Mouse (Mus musculus): ENCODE measurements around the gene Cycs.

The Cycs gene

DNA sequence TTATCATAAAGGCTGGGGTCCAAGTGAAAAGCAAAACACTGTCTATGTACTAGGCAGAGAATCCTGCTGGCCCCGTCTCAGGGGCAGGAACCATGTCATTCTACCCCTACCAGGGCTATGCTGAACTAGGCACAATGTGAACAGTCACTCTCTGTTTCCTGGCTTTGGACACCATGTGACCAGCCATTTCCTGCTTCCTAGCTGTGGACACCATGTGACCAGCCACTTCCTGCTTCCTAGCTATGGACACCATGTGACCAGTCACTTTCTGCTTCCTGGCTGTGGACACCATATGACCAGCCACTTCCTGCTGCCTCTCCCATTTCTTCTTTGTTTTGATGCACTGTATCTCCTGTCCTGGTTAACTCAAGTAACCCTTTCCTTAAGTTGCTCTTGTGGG lies 23.8 kb downstream of the Cycs start:
- no peak for DNase-seq

GRCm38 (mm10) chr6:50539641-50540040 lies 26.7 kb downstream of the Cycs start:
- no peak for DNase-seq

GRCm38 (mm10) chr6:50536461-50536892 lies 29.9 kb downstream of the Cycs start:
- peak; percentile 93 for DNase-seq

- DNase-seq: no peak
These were observed 31.0 kb downstream of the Cycs start for GRCm38 (mm10) chr6:50535346-50535745.

DNA sequence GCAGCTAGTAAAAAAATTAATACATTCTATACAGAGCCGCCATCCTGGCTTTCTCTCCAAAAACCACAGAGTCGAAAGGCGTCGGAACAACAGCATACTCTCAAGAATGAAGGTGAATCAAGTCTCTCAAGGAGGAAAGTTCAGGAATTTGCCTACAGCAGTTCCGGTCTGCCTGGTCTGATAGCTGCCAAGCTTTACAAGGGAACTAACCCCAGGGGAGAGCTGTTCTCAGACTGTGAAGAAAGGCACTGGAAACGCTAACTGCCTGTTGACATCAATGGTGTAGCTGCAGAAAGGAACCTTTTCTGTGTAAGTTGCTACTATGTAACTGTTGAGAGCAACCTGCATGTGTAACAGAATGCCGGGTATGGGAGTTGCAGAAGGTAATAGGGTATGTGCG lies 34.4 kb downstream of the Cycs start:
- DNase-seq: no peak

DNA sequence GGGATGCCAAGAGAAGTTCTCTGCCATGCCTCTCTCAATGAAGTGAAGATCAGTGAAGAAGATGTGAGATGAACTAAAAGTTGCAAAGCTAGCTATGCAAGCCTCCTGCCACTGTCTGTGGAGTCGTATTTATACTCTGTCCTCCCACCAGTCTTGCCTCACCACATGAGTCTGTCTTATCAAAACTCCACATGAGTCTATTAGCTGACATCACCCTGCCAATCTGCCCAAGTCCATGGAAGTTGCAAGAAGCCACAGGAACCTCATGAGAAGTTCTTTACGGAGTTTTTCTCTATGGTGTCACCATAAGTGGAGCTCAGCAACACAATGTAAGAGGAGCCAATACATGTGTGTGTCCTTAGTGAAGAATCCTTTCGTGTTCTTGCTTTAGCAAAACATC lies 35.3 kb downstream of the Cycs start:
- no peak for DNase-seq

DNA sequence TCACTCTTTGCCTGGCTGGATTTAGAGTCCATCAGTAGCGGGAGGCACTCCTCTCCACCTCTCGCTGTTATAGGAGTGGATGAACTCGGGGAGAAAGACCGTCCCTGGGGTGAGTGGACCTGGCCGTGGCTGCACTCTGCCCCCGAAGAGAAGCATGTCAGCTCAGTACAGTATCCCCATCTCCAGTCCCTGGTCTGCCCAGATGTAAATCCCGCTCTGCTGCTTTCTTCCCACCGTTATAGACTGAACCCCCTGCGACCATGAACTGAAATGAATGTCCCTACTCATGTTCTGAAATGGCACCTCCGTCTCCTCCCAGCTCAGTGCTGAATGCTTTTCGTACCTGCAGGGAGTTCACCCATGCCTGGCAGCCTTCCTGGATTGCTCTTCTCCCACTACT lies 37.1 kb downstream of the Cycs start:
- no peak for DNase-seq

DNA sequence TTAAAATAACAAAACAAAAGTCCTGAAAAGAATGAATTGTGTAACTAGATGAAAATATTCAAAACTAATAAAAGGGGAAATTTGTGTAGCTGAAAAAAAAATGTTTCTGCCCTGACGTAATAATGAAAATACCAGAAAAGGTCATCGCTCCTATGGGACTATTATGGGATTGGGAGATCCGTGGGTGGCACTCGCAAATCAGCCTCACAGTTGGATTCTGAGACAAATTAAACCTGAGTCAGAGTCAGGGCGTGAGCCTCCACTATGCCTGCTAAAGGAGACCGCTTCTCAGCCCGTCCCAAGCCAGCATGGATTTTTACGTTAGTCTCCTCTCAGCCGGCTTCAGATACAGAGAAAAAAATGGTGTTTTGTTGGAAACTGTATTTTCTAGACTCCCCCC lies 38.9 kb downstream of the Cycs start:
- no peak for DNase-seq

DNA sequence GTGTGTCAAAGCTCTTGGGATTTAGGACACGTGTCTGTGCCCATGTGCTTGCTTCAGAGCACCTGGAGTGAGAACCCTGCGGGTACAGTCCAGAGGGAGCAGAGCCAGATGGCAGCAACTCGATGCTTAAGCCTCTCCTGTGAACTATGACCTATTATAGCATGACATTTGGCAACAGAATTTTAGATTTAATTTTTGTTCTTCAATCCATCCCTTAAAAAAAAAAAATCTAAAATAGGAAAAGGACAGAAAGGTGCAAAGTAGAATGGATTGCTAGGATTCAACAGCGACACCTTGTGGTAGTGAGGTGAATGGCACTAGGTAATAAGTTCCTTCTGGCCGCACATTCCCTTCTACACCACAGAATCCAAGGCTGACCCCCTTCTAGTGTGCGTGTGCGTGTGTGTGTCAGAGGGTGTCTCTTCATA lies 39.7 kb downstream of the Cycs start:
- peak; percentile 81 for DNase-seq

- no peak for DNase-seq
These were observed 40.5 kb downstream of the Cycs start for GRCm38 (mm10) chr6:50525846-50526245.

DNA sequence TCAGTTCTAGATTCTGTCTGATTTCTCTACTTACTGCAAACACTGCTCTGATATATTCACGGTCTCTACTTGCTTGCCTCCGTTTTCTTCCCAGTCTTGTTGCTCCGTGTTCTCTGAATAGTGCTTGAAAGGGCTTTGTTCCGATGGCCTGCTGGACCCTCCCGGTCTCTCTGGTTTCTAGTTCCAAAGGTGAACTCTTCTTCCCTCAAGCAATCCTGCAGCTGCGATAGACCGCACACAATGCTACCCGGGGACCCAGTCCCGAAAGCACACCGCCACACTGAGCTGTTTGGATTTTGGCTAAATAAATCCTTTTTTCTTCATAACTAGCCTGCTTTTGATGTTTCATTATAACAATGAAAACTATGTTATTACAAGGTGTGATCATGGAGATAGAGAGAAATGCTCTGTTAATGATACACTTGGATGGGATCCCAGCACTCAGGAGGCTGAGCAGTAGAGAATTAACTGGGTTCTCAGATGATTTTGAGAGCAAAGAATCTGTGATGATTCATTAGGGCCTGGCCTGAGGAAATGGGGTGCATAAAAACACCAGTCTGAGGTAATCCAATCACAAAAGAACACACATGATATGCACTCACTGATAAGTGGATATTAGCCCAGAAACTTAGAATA lies 42.0 kb downstream of the Cycs start:
- no peak for DNase-seq

DNA sequence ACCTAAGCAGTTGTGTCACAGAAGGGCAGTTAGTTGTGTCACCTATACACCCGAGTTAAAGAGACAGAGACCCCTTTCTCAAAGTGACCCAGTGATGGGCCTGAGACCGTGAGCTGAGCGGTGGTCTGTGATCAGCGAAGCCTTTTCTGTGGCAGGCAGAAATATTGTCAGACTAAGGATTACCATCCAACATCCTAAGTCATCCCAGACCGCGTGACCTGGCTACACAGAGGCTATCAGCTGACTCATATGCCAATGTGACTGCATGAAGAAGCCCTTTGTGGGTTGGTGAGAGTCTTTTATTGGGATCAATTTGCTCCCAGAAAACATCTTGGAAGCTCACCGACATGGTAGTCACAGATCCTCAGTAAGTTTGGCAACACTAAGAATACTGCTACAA lies 43.6 kb downstream of the Cycs start:
- DNase-seq: no peak

DNA sequence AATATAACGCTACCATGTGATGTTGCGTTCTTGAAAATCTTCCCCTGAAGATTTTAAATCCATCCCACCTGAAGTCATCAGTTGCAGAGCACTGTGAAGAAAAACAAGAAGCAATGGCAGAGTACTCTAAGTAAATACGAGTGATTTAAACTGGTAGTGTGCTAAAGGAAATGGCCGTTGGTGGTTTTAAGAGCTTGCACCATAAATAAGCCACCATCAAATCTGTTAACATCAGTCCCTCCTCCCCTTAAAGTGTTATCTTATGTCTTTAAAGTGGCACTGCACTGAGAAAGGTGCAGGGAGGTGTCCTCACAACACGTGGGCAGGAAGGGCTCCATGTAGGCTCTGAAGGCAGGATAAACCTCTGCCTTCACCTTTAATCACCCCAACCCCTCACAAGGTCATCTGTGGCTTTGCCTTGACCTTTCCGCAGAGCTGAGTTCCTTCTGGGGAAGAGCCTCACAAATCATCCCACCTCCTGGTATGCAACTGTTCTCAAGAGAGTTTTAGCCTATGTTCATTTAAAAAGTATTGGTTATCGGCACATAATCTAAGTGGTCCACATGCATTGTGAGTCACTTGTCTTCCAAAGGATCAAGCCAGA lies 44.7 kb downstream of the Cycs start:
- DNase-seq: no peak

GRCm38 (mm10) chr6:50520139-50520538 lies 46.2 kb downstream of the Cycs start:
- no peak for DNase-seq

GRCm38 (mm10) chr6:50518371-50518770 lies 48.0 kb downstream of the Cycs start:
- no peak for DNase-seq
